In the genomic region with DNA sequence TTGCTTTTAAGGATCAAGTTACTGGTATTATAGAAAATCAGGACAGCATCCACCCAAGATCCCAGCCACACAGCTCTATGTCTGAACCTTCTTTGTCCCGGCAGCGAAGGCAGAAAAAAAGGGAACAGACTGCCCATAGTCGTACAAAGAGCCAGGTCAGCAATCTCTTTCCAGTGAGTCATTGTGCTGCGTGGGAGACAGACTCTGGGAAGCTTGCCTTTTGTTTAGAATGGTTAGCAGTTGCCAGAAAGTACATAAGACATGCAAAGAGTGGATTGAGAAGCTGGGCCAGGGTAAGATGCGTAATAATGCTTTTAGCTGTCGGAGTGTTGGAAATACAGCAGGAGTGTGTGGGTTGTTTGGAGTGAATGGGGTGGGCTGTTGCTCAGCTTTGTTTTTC, we compare ENCODE assay signal across 8 mouse cellular contexts. TPM values are rescaled to one million over a fixed set of nuclear protein-coding genes. Genes with fewer than 3 reads are reported as not detected.
A peak's percentile ranks its signal among the peaks of the same experiment; 100 is the strongest.
DNase-seq lines count a peak whose midpoint lies in the region; ATAC-seq and TF ChIP-seq lines count a peak whose summit lies in the region.
"Had no signal": no experiment of that assay in that cellular context is flagged by ENCODE, and none has a peak within 500 bp of the region (broad histone marks: within the 10 kb centered on the region; RNA-seq: fewer than 3 reads in every experiment).

No protein-coding gene starts in this region.

- no peak for TF ChIP-seq CTCF in liver, postnatal 0 days (IDR thresholded peaks at IDR 0.05; ENCODE audit: low read depth)

- no peak overlapping the region for H3K9ac ChIP-seq in liver, postnatal 0 days (replicated peaks)
- no peak overlapping the region for H3K9ac ChIP-seq in liver, embryonic 11.5 days (ENCODE audit: low read depth, low read length)
- H3K9ac ChIP-seq: limb, embryonic 13.5 days had no signal

- no peak overlapping the region for H3K4me3 ChIP-seq in liver, postnatal 0 days (ENCODE audit: low read depth, low read length)
- no peak overlapping the region for H3K4me3 ChIP-seq in liver, embryonic 11.5 days (ENCODE audit: low read depth, low read length)
- H3K4me3 ChIP-seq in hindbrain, embryonic 10.5 days, result no peak overlapping the region
- H3K4me3 ChIP-seq: limb, embryonic 13.5 days had no signal

- H3K9me3 ChIP-seq in liver, postnatal 0 days (ENCODE audit: low read length), result no peaks in the 10 kb centered on the region
- no peaks in the 10 kb centered on the region for H3K9me3 ChIP-seq in liver, embryonic 11.5 days (ENCODE audit: control insufficient read depth, low read length)
- H3K9me3 ChIP-seq in hindbrain, embryonic 10.5 days, result no peaks in the 10 kb centered on the region
- H3K9me3 ChIP-seq: limb, embryonic 13.5 days had no signal

- TF ChIP-seq EP300 in liver, postnatal 0 days (IDR thresholded peaks at IDR 0.05; ENCODE audit: low read depth), result no peak

- DNase-seq in liver, postnatal 0 days, result no peak
- no peak for DNase-seq in liver, embryonic 11.5 days (ENCODE audit: low spot score)
- peak; percentile 56 for DNase-seq in fat pad, adult 2 months (ENCODE audit: extremely low read depth, low read depth, low spot score)
- DNase-seq in hindbrain, embryonic 10.5 days (ENCODE audit: low spot score), result no peak
- peak; percentile 18 to 83 for DNase-seq in left cerebral cortex, adult 8-10 months (ENCODE audit: low spot score in 2 of 2)
- DNase-seq in skeletal muscle tissue, adult 2 months (ENCODE audit: low read depth, low spot score), result peak; percentile 11

- peaks cover 3% of the 10 kb centered on the region; the same call in 1 of the 2 replicates for H3K36me3 ChIP-seq in liver, postnatal 0 days (replicated peaks; ENCODE audit: insufficient read depth, low read length)
- no peaks in the 10 kb centered on the region; the same call in 1 of the 2 replicates for H3K36me3 ChIP-seq in liver, embryonic 11.5 days (ENCODE audit: control insufficient read depth, insufficient read depth, low read length)
- peaks cover 60% of the 10 kb centered on the region for H3K36me3 ChIP-seq in hindbrain, embryonic 10.5 days

- WGBS in liver, postnatal 0 days (ENCODE audit: insufficient replicate concordance), result 56% methylated on average over 6 of the region's 6 CpGs
- 77% methylated on average over 6 of the region's 6 CpGs for WGBS in liver, embryonic 11.5 days
- WGBS in hindbrain, embryonic 10.5 days, result 61% methylated on average over 6 of the region's 6 CpGs

- ATAC-seq in liver, postnatal 0 days, result peak; percentile 44; the same call in 1 of the 2 replicates
- no peak for ATAC-seq in liver, embryonic 11.5 days (replicated peaks; ENCODE audit: low FRiP score)
- no peak for ATAC-seq in megakaryocyte-erythroid progenitor cell, adult 5-6 weeks (replicated peaks; ENCODE audit: low FRiP score, low TSS enrichment, poor library complexity, severe bottlenecking)

- H3K27me3 ChIP-seq in liver, postnatal 0 days (ENCODE audit: insufficient read depth, low read length), result no peaks in the 10 kb centered on the region
- no peaks in the 10 kb centered on the region for H3K27me3 ChIP-seq in liver, embryonic 11.5 days (replicated peaks; ENCODE audit: control insufficient read depth, insufficient read depth, low read length)
- no peaks in the 10 kb centered on the region for H3K27me3 ChIP-seq in hindbrain, embryonic 10.5 days (ENCODE audit: insufficient read depth, poor library complexity, severe bottlenecking)
- H3K27me3 ChIP-seq: limb, embryonic 13.5 days had no signal

- H3K4me1 ChIP-seq in liver, postnatal 0 days (ENCODE audit: insufficient read depth), result 0 out of 2 replicates have a peak, but pooled peaks cover 3% of the 10 kb centered on the region
- no peaks in the 10 kb centered on the region for H3K4me1 ChIP-seq in liver, embryonic 11.5 days (replicated peaks; ENCODE audit: control insufficient read depth, insufficient read depth, low read length)
- H3K4me1 ChIP-seq in hindbrain, embryonic 10.5 days (replicated peaks), result 0 out of 2 replicates have a peak, but pooled peaks cover 5% of the 10 kb centered on the region
- H3K4me1 ChIP-seq: limb, embryonic 13.5 days had no signal

- H3K4me2 ChIP-seq in liver, postnatal 0 days (ENCODE audit: low read depth, low read length), result no peak overlapping the region
- H3K4me2 ChIP-seq in liver, embryonic 11.5 days, result no peak overlapping the region
- H3K4me2 ChIP-seq: limb, embryonic 13.5 days had no signal

- H3K27ac ChIP-seq in liver, postnatal 0 days (ENCODE audit: low read depth), result peak overlapping the region; percentile 46; the same call in 1 of the 2 replicates
- no peak overlapping the region for H3K27ac ChIP-seq in liver, embryonic 11.5 days (ENCODE audit: low read depth, low read length)
- H3K27ac ChIP-seq in hindbrain, embryonic 10.5 days, result peak overlapping the region; percentile 62
- H3K27ac ChIP-seq: limb, embryonic 13.5 days had no signal

RNA-seq across cellular contexts. Expression of a gene that starts 23.0 kb away (rescaled TPM):
- polyA plus RNA-seq in liver, postnatal 0 days (2015; fragmentation: Nextera tagmentation; extraction: Ambion mirVana), result 2.8 and 3.1 TPM in 2 replicates
- 13.2 and 14.3 TPM in 2 replicates for polyA plus RNA-seq in liver, embryonic 11.5 days (2014; fragmentation: Nextera tagmentation; extraction: Ambion mirVana)
- polyA plus RNA-seq in hindbrain, embryonic 10.5 days (2016; fragmentation: Nextera tagmentation; extraction: Ambion mirVana), result 18.6 and 21.0 TPM in 2 replicates
- total RNA-seq in left cerebral cortex, adult 8-10 months (2022), result 10 to 100 TPM; 16.4 to 19.4 (median 18.6) TPM
- total RNA-seq in megakaryocyte-erythroid progenitor cell, adult 5-6 weeks (2014; fragmentation: Nextera tagmentation), result 7.8 and 8.2 TPM in 2 replicates
- 8.3 and 10.7 TPM in 2 replicates for total RNA-seq in megakaryocyte-erythroid progenitor cell, adult 5-6 weeks (2017)

RNA-seq across cellular contexts. Expression of a gene that starts 27.0 kb away (rescaled TPM):
- polyA plus RNA-seq in liver, postnatal 0 days (2015; fragmentation: Nextera tagmentation; extraction: Ambion mirVana), result 9.4 TPM in 2 replicates
- 33.7 and 41.6 TPM in 2 replicates for polyA plus RNA-seq in liver, embryonic 11.5 days (2014; fragmentation: Nextera tagmentation; extraction: Ambion mirVana)
- 45.7 and 53.7 TPM in 2 replicates for polyA plus RNA-seq in hindbrain, embryonic 10.5 days (2016; fragmentation: Nextera tagmentation; extraction: Ambion mirVana)
- total RNA-seq in left cerebral cortex, adult 8-10 months (2022), result 10 to 100 TPM; 30.9 to 38.6 (median 32.5) TPM
- total RNA-seq in megakaryocyte-erythroid progenitor cell, adult 5-6 weeks (2014; fragmentation: Nextera tagmentation), result 41.3 and 42.4 TPM in 2 replicates
- total RNA-seq in megakaryocyte-erythroid progenitor cell, adult 5-6 weeks (2017), result 19.3 and 44.1 TPM in 2 replicates

RNA-seq across cellular contexts. Expression of a gene that starts 27.3 kb away (rescaled TPM):
- 346 and 365 TPM in 2 replicates for polyA plus RNA-seq in liver, postnatal 0 days (2015; fragmentation: Nextera tagmentation; extraction: Ambion mirVana)
- 309 and 326 TPM in 2 replicates for polyA plus RNA-seq in liver, embryonic 11.5 days (2014; fragmentation: Nextera tagmentation; extraction: Ambion mirVana)
- 278 and 290 TPM in 2 replicates for polyA plus RNA-seq in hindbrain, embryonic 10.5 days (2016; fragmentation: Nextera tagmentation; extraction: Ambion mirVana)
- total RNA-seq in left cerebral cortex, adult 8-10 months (2022), result 100 to 1,000 TPM; 166 to 179 (median 173) TPM
- 188 and 214 TPM in 2 replicates for total RNA-seq in megakaryocyte-erythroid progenitor cell, adult 5-6 weeks (2014; fragmentation: Nextera tagmentation)
- total RNA-seq in megakaryocyte-erythroid progenitor cell, adult 5-6 weeks (2017), result 91.6 and 97.9 TPM in 2 replicates

RNA-seq across cellular contexts. Expression of a gene that starts 31.1 kb away (rescaled TPM):
- 173 and 210 TPM in 2 replicates for polyA plus RNA-seq in liver, postnatal 0 days (2015; fragmentation: Nextera tagmentation; extraction: Ambion mirVana)
- polyA plus RNA-seq in liver, embryonic 11.5 days (2014; fragmentation: Nextera tagmentation; extraction: Ambion mirVana), result 16.3 and 17.4 TPM in 2 replicates
- not detected in 2 replicates for polyA plus RNA-seq in hindbrain, embryonic 10.5 days (2016; fragmentation: Nextera tagmentation; extraction: Ambion mirVana)
- not detected for total RNA-seq in left cerebral cortex, adult 8-10 months (2022)
- not detected in 2 replicates for total RNA-seq in megakaryocyte-erythroid progenitor cell, adult 5-6 weeks (2014; fragmentation: Nextera tagmentation)
- total RNA-seq in megakaryocyte-erythroid progenitor cell, adult 5-6 weeks (2017), result not detected in 2 replicates
- polyA plus RNA-seq: limb, embryonic 13.5 days had no signal

RNA-seq across cellular contexts. Expression of a gene that starts 44.7 kb away (rescaled TPM):
- polyA plus RNA-seq in liver, postnatal 0 days (2015; fragmentation: Nextera tagmentation; extraction: Ambion mirVana), result 31.0 and 33.2 TPM in 2 replicates
- polyA plus RNA-seq in liver, embryonic 11.5 days (2014; fragmentation: Nextera tagmentation; extraction: Ambion mirVana), result 72.8 and 73.0 TPM in 2 replicates
- polyA plus RNA-seq in hindbrain, embryonic 10.5 days (2016; fragmentation: Nextera tagmentation; extraction: Ambion mirVana), result 130 and 148 TPM in 2 replicates
- total RNA-seq in left cerebral cortex, adult 8-10 months (2022), result 10 to 100 TPM; 51.1 to 56.1 (median 52.0) TPM
- total RNA-seq in megakaryocyte-erythroid progenitor cell, adult 5-6 weeks (2014; fragmentation: Nextera tagmentation), result 64.6 and 83.6 TPM in 2 replicates
- 75.7 and 82.9 TPM in 2 replicates for total RNA-seq in megakaryocyte-erythroid progenitor cell, adult 5-6 weeks (2017)

Comparison
In these comparisons a context has a peak if more than half of its experiments do, and no peak if none do; other contexts are left out.
1. DNase-seq: peak in fat pad, adult 2 months (single experiment), left cerebral cortex, adult 8-10 months (2 of 2) and skeletal muscle tissue, adult 2 months (single experiment); none in liver, postnatal 0 days (single experiment), liver, embryonic 11.5 days (single experiment) and hindbrain, embryonic 10.5 days (single experiment).